Mouse (Mus musculus) kidney, postnatal 0 days (tissue): ENCODE measurements around the gene Kif1c. TPM values are rescaled to one million over a fixed set of nuclear protein-coding genes. Genes with fewer than 3 reads are reported as not detected.

Experiments used
- ATAC-seq: fragments of 200-750 bp; cut with Nextera tagmentation; replicated peaks from 2 replicates; pipeline ENCODE4 v1.8.0; 2017; ENCODE audit warnings: low read depth, moderate number of reproducible peaks, moderate TSS enrichment, moderate library complexity; ENCODE audit not compliant: low FRiP score
- DNase-seq: peaks from one replicate; pipeline ENCODE4 v3.0.0-alpha.2; 2016; ENCODE audit warnings: low spot score
- H3K27ac ChIP-seq: fragments of 300-500 bp; sonication (generic); 2 replicates; pipeline ENCODE4 v1.5.1; 2014; ENCODE audit warnings: mild to moderate bottlenecking
- H3K27me3 ChIP-seq: fragments of 300-500 bp; sonication (generic); 2 replicates; pipeline ENCODE4 v1.6.1; 2014; ENCODE audit warnings: low read length, mixed read lengths; ENCODE audit not compliant: insufficient read depth
- H3K36me3 ChIP-seq: fragments of 300-500 bp; sonication (generic); 2 replicates; pipeline ENCODE4 v1.6.1; 2014; ENCODE audit warnings: low read length, mixed read lengths; ENCODE audit not compliant: insufficient read depth
- H3K4me1 ChIP-seq: fragments of 300-500 bp; sonication (generic); replicated peaks from 2 replicates; pipeline ENCODE4 v1.6.1; 2014; ENCODE audit warnings: antibody characterized with exemption, low read length, mixed read lengths; ENCODE audit not compliant: insufficient read depth
- H3K4me2 ChIP-seq: fragments of 300-500 bp; sonication (generic); 2 replicates; pipeline ENCODE4 v1.6.1; 2014; ENCODE audit warnings: mild to moderate bottlenecking, low read length, moderate library complexity, mixed read lengths
- H3K4me3 ChIP-seq: fragments of 300-500 bp; sonication (generic); replicated peaks from 2 replicates; pipeline ENCODE4 v1.5.1; 2014; ENCODE audit warnings: low read depth, low read length
- H3K9ac ChIP-seq: fragments of 300-500 bp; sonication (generic); 2 replicates; pipeline ENCODE4 v1.6.1; 2014; ENCODE audit warnings: low read depth, low read length
- H3K9me3 ChIP-seq: fragments of 300-500 bp; sonication (generic); replicated peaks from 2 replicates; pipeline ENCODE4 v1.6.1; 2016; ENCODE audit warnings: low read length, inconsistent platforms, mixed read lengths
- CTCF ChIP-seq: IDR thresholded peaks from 2 replicates; pipeline ENCODE4 v1.5.1; 2016; ENCODE audit warnings: antibody characterized with exemption, low read depth, mild to moderate bottlenecking, moderate library complexity
- WGBS: fragments of 180-500 bp; shearing (Covaris S2); extraction: QIAGEN DNeasy Blood & Tissue Kit; methylation state at CpG from one replicate; pipeline ENCODE4 v1.1.7; 2014; 5-methylcytosine and 5-hydroxymethylcytosine counted together
- polyA plus RNA-seq: library from polyadenylated mRNA; unstranded; fragments of >200 nt; fragmentation: Nextera tagmentation; extraction: Ambion mirVana; gene quantifications from 2 replicates; pipeline ENCODE4 v1.2.1, GENCODE M21; 2015

Gene Kif1c
- polyA plus RNA-seq, 1 experiment from 2014 or later: 3.5 TPM

- H3K27me3 ChIP-seq: no peaks in the 10 kb centered on the region
- peak within 1 kb of the TSS; percentile 98 for H3K9ac ChIP-seq
- peaks cover 29% of the 10 kb centered on the region for H3K36me3 ChIP-seq
- DNase-seq (peak; percentile 91), ATAC-seq (peak; percentile 33)
- H3K9me3 ChIP-seq: no peaks in the 10 kb centered on the region
- under 1% methylated on average over 44 of the region's 61 CpGs for WGBS
- H3K27ac ChIP-seq: peak within 1 kb of the TSS; percentile 99
- H3K4me1 ChIP-seq: peaks cover 29% of the 10 kb centered on the region
- peak within 1 kb of the TSS; percentile 90 for H3K4me2 ChIP-seq
- no peak for TF ChIP-seq CTCF
- H3K4me3 ChIP-seq: peak within 1 kb of the TSS; percentile 91
Observed at GRCm38 (mm10) chr11:70654198-70654922, 46.0 kb upstream of the Kif1c start, which contains the start of gene Pfn1. TSS of gene Pfn1 (minus strand) at chr11:70654644.

- H3K27me3 ChIP-seq: no peaks in the 10 kb centered on the region
- peak overlapping the region; percentile 98 for H3K9ac ChIP-seq
- DNase-seq: peak; percentile 87
- H3K4me2 ChIP-seq: peak overlapping the region; percentile 90
- TF ChIP-seq CTCF: no peak
- H3K27ac ChIP-seq: peak overlapping the region; percentile 99
- H3K4me3 ChIP-seq: peak overlapping the region; percentile 91
- WGBS: under 1% methylated on average over 48 of the region's 48 CpGs
- peaks cover 29% of the 10 kb centered on the region for H3K4me1 ChIP-seq
- peaks cover 22% of the 10 kb centered on the region for H3K36me3 ChIP-seq
- peak; percentile 49 for ATAC-seq
- H3K9me3 ChIP-seq: no peaks in the 10 kb centered on the region
Observed at GRCm38 (mm10) chr11:70654923-70655570, 45.3 kb upstream of the Kif1c start.

DNA sequence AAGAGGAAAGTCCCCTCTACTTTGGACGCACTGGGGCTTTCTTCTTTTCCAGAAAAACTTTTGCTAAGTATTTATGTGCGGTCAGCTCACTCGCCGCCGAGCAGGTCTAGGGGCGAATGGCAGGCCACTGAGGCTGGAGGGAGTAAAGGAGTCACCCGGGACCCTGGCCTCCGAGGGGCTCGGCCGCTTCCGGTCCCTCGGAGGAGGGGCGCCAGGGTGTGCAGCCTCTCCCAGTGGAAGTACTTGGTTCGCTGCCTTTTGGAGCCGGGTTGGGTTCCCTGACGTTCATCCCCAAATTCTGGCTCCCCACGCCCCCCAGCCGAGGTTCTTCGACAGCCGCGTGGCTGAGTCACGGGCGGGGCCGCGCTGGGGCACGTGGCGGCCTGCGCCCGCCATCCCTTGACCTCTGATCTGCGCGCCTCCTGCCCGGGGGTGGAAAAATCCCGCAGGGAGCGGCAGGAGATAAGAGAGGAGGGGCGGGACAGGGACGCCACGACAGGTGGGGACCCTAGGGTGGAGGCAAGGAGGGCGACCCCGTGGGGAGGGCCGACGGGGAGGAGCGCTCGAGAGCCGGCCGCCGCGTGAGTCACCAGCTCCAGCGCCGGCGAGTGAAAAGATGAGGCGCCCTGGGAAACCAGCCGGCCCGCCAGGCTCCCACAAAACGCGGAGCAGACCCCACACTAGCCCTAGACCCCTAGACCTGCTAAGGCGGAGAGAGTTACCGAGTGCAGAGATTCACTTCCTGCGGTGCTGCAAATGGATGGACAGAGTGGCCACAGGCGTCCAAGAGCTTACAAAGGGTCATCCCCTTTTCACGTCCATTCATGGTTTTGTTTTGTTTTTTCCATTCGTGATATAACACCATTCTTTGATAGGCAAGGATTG is 44.5 kb upstream of the Kif1c start:
- Histone ChIP-seq H3K9ac (peak overlapping the region; percentile 98), H3K4me1 (peaks cover 29% of the 10 kb centered on the region), H3K4me2 (peak overlapping the region; percentile 90), H3K9me3 (no peaks in the 10 kb centered on the region), H3K4me3 (peak overlapping the region; percentile 91), H3K27ac (peak overlapping the region; percentile 99), H3K36me3 (peaks cover 14% of the 10 kb centered on the region; the same call in 1 of the 2 replicates), H3K27me3 (no peaks in the 10 kb centered on the region)
- DNase-seq: peak; percentile 72
- ATAC-seq: 0 out of 2 replicates have a peak, but pooled peaks have one; percentile 16
- WGBS: under 1% methylated on average over 58 of the region's 61 CpGs
- TF ChIP-seq CTCF: no peak

GRCm38 (mm10) chr11:70656456-70656927 is 43.9 kb upstream of the Kif1c start:
- H3K4me2 ChIP-seq: peak overlapping the region; percentile 90
- 15% methylated on average over 16 of the region's 16 CpGs for WGBS
- H3K9me3 ChIP-seq: no peaks in the 10 kb centered on the region
- ATAC-seq: no peak
- peak overlapping the region; percentile 91 for H3K4me3 ChIP-seq
- H3K4me1 ChIP-seq: peaks cover 29% of the 10 kb centered on the region
- TF ChIP-seq CTCF: no peak
- H3K9ac ChIP-seq: peak overlapping the region; percentile 98; the same call in 1 of the 2 replicates
- H3K27ac ChIP-seq: peak overlapping the region; percentile 99; the same call in 1 of the 2 replicates
- H3K27me3 ChIP-seq: no peaks in the 10 kb centered on the region
- H3K36me3 ChIP-seq: peaks cover 9% of the 10 kb centered on the region; the same call in 1 of the 2 replicates
- no peak for DNase-seq

DNA sequence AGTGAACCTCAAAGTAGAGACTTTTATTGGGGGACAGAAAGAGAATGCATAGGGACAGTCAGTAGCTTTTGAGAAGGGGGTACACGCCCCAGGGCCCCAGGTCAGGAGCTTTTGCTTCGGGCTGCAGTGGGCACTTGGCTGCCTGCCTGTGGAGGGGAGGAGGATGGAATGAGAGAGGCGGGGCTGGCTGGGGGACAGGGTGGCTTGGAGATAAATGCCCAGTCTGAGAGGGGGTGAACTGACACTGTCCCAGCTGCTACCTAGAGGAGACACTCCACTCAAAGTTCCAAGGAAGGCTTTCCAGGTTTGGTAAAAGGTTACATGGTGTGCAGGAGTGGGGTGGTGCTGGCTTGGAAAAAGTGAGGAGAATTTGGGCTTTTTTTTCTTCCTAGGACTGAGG is 43.4 kb upstream of the Kif1c start, which contains the start of gene Eno3:
Eno3 (plus strand) TSS at position 239 of the 400 bp plus-strand sequence.
- H3K4me1 ChIP-seq: peaks cover 27% of the 10 kb centered on the region
- H3K27me3 ChIP-seq: no peaks in the 10 kb centered on the region
- no peak for DNase-seq
- no peak for ATAC-seq
- peak within 1 kb of the TSS; percentile 91 for H3K4me3 ChIP-seq
- H3K36me3 ChIP-seq: peaks cover 9% of the 10 kb centered on the region; the same call in 1 of the 2 replicates
- no peak for TF ChIP-seq CTCF
- peak within 1 kb of the TSS; percentile 98 for H3K9ac ChIP-seq
- 30% methylated on average over 3 of the region's 3 CpGs for WGBS
- no peaks in the 10 kb centered on the region for H3K9me3 ChIP-seq
- H3K27ac ChIP-seq: peak within 1 kb of the TSS; percentile 99
- H3K4me2 ChIP-seq: peak within 1 kb of the TSS; percentile 90
